Mouse (Mus musculus): ENCODE data around the gene Gm14443. TPM values are rescaled to one million over a fixed set of nuclear protein-coding genes. Genes with fewer than 3 reads are reported as not detected.
"Not testable (repeated sequence)": the region's sequence is repeated elsewhere in the genome, so short reads cannot be mapped to it uniquely, and the experiment has no call there.

Gene Gm14443
- polyA plus RNA-seq (2015; fragmentation: Nextera tagmentation; extraction: Ambion mirVana), result 0.06 and 0.09 TPM in 2 replicates

- not testable (repeated sequence) for ATAC-seq (ENCODE audit: low read depth); H3K9ac ChIP-seq; H3K27me3 ChIP-seq; H3K9me3 ChIP-seq (replicated peaks); H3K4me3 ChIP-seq (replicated peaks); H3K4me2 ChIP-seq; H3K4me1 ChIP-seq (replicated peaks); DNase-seq; H3K36me3 ChIP-seq; H3K27ac ChIP-seq
- 56% methylated on average over 12 of the region's 12 CpGs for WGBS (ENCODE audit: insufficient replicate concordance)
Observed at GRCm38 (mm10) chr2:175175401-175176180, at the start of gene Gm14443. Gene Gm14443, minus strand, starts transcription at chr2:175175871.

GRCm38 (mm10) chr2:175206732-175207131, 31.1 kb upstream of the Gm14443 start, which contains the start of gene Gm14391:
Gene Gm14391, minus strand, starts transcription at chr2:175206917.
- WGBS (ENCODE audit: insufficient replicate concordance), result no CpG with 5 or more reads among the region's 7 CpGs
- H3K4me1 ChIP-seq (replicated peaks); H3K27ac ChIP-seq; H3K4me2 ChIP-seq; H3K27me3 ChIP-seq; H3K9ac ChIP-seq; H3K36me3 ChIP-seq; H3K9me3 ChIP-seq (replicated peaks); DNase-seq; ATAC-seq (ENCODE audit: low read depth); H3K4me3 ChIP-seq (replicated peaks): not testable (repeated sequence)

GRCm38 (mm10) chr2:175179008-175179407, 3.3 kb upstream of the Gm14443 start:
- H3K9me3 ChIP-seq (replicated peaks); DNase-seq; H3K4me3 ChIP-seq (replicated peaks); H3K36me3 ChIP-seq; H3K27ac ChIP-seq; H3K27me3 ChIP-seq; H3K4me1 ChIP-seq (replicated peaks); H3K4me2 ChIP-seq; H3K9ac ChIP-seq; ATAC-seq (ENCODE audit: low read depth): not testable (repeated sequence)
- 32% methylated on average over 1 of the region's 1 CpGs for WGBS (ENCODE audit: insufficient replicate concordance)

GRCm38 (mm10) chr2:175176312-175176711, 641 bp upstream of the Gm14443 start:
- ATAC-seq (ENCODE audit: low read depth), result no peak
- no peaks in the 10 kb centered on the region for H3K36me3 ChIP-seq
- no peak overlapping the region for H3K4me3 ChIP-seq (replicated peaks)
- WGBS (ENCODE audit: insufficient replicate concordance), result 51% methylated on average over 6 of the region's 6 CpGs
- no peak overlapping the region for H3K27ac ChIP-seq
- no peaks in the 10 kb centered on the region for H3K9me3 ChIP-seq (replicated peaks)
- no peak overlapping the region for H3K4me2 ChIP-seq
- no peaks in the 10 kb centered on the region for H3K27me3 ChIP-seq
- no peak for DNase-seq
- no peaks in the 10 kb centered on the region for H3K4me1 ChIP-seq (replicated peaks)
- H3K9ac ChIP-seq, result no peak overlapping the region

GRCm38 (mm10) chr2:175174058-175174457, 1.6 kb downstream of the Gm14443 start:
- 59% methylated on average over 2 of the region's 2 CpGs for WGBS (ENCODE audit: insufficient replicate concordance)

GRCm38 (mm10) chr2:175172906-175173595, 2.6 kb downstream of the Gm14443 start:
- WGBS (ENCODE audit: insufficient replicate concordance), result 64% methylated on average over 3 of the region's 3 CpGs
- not testable (repeated sequence) for H3K9ac ChIP-seq; H3K27ac ChIP-seq; H3K9me3 ChIP-seq (replicated peaks); H3K4me2 ChIP-seq; H3K4me1 ChIP-seq (replicated peaks); DNase-seq; H3K27me3 ChIP-seq; H3K4me3 ChIP-seq (replicated peaks); ATAC-seq (ENCODE audit: low read depth); H3K36me3 ChIP-seq

More at GRCm38 (mm10) chr2:175174058-175174457, 1.6 kb downstream of the Gm14443 start:
- H3K4me2 ChIP-seq; ATAC-seq (ENCODE audit: low read depth); H3K9me3 ChIP-seq (replicated peaks); H3K9ac ChIP-seq; H3K36me3 ChIP-seq; DNase-seq; H3K4me1 ChIP-seq (replicated peaks); H3K4me3 ChIP-seq (replicated peaks); H3K27me3 ChIP-seq; H3K27ac ChIP-seq: not testable (repeated sequence)

GRCm38 (mm10) chr2:175172123-175172522, 3.5 kb downstream of the Gm14443 start:
- Histone ChIP-seq H3K4me3 (replicated peaks) (no peak overlapping the region), H3K36me3 (no peaks in the 10 kb centered on the region), H3K4me2 (no peak overlapping the region), H3K4me1 (replicated peaks) (no peaks in the 10 kb centered on the region), H3K9ac (no peak overlapping the region), H3K9me3 (replicated peaks) (no peaks in the 10 kb centered on the region), H3K27me3 (no peaks in the 10 kb centered on the region), H3K27ac (no peak overlapping the region)
- no peak for ATAC-seq (ENCODE audit: low read depth)
- no peak for DNase-seq
- 53% methylated on average over 3 of the region's 3 CpGs for WGBS (ENCODE audit: insufficient replicate concordance)

GRCm38 (mm10) chr2:175166870-175167269, 8.8 kb downstream of the Gm14443 start:
- not testable (repeated sequence) for H3K4me3 ChIP-seq (replicated peaks); H3K9me3 ChIP-seq (replicated peaks); H3K36me3 ChIP-seq; H3K4me1 ChIP-seq (replicated peaks); DNase-seq; ATAC-seq (ENCODE audit: low read depth); H3K4me2 ChIP-seq; H3K27ac ChIP-seq; H3K9ac ChIP-seq; H3K27me3 ChIP-seq
- 52% methylated on average over 2 of the region's 2 CpGs for WGBS (ENCODE audit: insufficient replicate concordance)

- not testable (repeated sequence) for ATAC-seq (ENCODE audit: low read depth); H3K27me3 ChIP-seq; DNase-seq; H3K4me1 ChIP-seq (replicated peaks); H3K9ac ChIP-seq; H3K27ac ChIP-seq; H3K4me2 ChIP-seq; H3K4me3 ChIP-seq (replicated peaks); H3K36me3 ChIP-seq; H3K9me3 ChIP-seq (replicated peaks)
- 86% methylated on average over 12 of the region's 12 CpGs for WGBS (ENCODE audit: insufficient replicate concordance)
Observed at GRCm38 (mm10) chr2:175165110-175165509, 10.6 kb downstream of the Gm14443 start.

- not testable (repeated sequence) for H3K4me3 ChIP-seq (replicated peaks); H3K9ac ChIP-seq; H3K9me3 ChIP-seq (replicated peaks); H3K27ac ChIP-seq; DNase-seq; H3K4me2 ChIP-seq; H3K4me1 ChIP-seq (replicated peaks); ATAC-seq (ENCODE audit: low read depth); H3K36me3 ChIP-seq; H3K27me3 ChIP-seq
- 75% methylated on average over 4 of the region's 4 CpGs for WGBS (ENCODE audit: insufficient replicate concordance)
Observed at GRCm38 (mm10) chr2:175161438-175161837, 14.2 kb downstream of the Gm14443 start.

- Histone ChIP-seq H3K36me3 (no peaks in the 10 kb centered on the region), H3K27me3 (no peaks in the 10 kb centered on the region), H3K9ac (no peak overlapping the region), H3K4me2 (no peak overlapping the region), H3K4me1 (replicated peaks) (no peaks in the 10 kb centered on the region), H3K9me3 (replicated peaks) (peaks cover 9% of the 10 kb centered on the region), H3K4me3 (replicated peaks) (no peak overlapping the region), H3K27ac (no peak overlapping the region)
- ATAC-seq (ENCODE audit: low read depth) (no peak), DNase-seq (no peak)
- WGBS (ENCODE audit: insufficient replicate concordance), result 66% methylated on average over 3 of the region's 3 CpGs
Observed at GRCm38 (mm10) chr2:175158642-175159041, 17.0 kb downstream of the Gm14443 start.

Data from liver, embryonic 13.5 days (tissue).